Mouse (Mus musculus): ENCODE measurements at regions not wholly inside any gene's neighbourhood (a gene's known extent, or its start where the extent isn't known, plus 50 kb on each side); places are given as distances from the start of the nearest gene placed in this dataset.

DNA sequence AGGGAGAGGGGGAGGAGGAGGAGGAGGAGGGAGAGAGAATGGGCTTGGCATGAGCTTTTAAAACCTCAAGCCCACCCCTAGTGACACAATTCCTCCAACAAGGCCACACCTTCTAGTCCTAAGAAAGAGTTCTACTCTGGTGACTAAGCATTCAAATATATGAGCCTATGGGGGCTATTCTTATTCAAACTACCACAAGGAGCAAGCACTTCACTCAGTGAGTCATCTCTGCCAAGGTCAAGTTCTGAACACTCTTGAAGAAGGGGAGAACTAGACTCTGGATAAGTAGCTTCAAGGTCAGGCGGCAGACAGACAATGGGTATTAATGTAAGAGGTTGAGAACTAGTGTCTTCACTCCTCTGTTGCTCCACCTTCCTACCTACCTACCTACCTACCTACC lies 239.0 kb upstream of the S100g start:
- TF ChIP-seq POLR2A (IDR thresholded peaks at IDR 0.05; ENCODE audit: insufficient read depth, low read depth, low read length) (no peak), CTCF (IDR thresholded peaks at IDR 0.05) (no peak), EP300 (IDR thresholded peaks at IDR 0.05; ENCODE audit: insufficient read depth, low read depth, low read length) (no peak)
- 86% methylated on average over 1 of the region's 1 CpGs for WGBS
- Histone ChIP-seq H3K27ac (no peak overlapping the region), H3K36me3 (ENCODE audit: control insufficient read depth, insufficient read depth, low read length) (no peaks in the 10 kb centered on the region), H3K9ac (ENCODE audit: low read depth, low read length) (no peak overlapping the region), H3K79me2 (replicated peaks; ENCODE audit: control insufficient read depth, insufficient read depth, low read length) (no peaks in the 10 kb centered on the region), H3K4me3 (no peak overlapping the region), H3K4me1 (ENCODE audit: control insufficient read depth, insufficient read depth, low read length) (no peaks in the 10 kb centered on the region), H3K27me3 (ENCODE audit: control insufficient read depth, insufficient read depth, low read length) (no peaks in the 10 kb centered on the region)
- intact Hi-C loops (cut with DNase I): no loop called here
- DNase-seq: no peak

DNA sequence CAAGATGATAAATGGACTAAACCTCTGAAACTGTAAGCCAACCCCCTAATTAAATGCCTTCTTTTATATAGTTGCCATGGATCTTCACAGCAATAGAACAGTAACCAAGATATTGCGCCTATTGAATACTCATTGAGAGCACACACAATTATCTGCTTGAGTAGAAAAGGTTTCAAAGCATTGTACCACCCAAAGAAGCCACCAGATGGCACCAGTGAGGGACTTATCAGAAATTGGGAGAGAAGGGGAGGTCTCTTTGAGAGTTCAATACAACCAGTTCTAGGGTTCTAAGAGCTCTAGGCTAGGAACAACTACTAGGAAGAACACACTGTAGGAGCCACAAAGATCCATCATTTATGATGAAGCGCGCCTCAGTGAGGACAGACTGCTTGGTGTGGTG lies 217.2 kb upstream of the S100g start:
- no peaks in the 10 kb centered on the region for H3K4me1 ChIP-seq (ENCODE audit: control insufficient read depth, insufficient read depth, low read length)
- TF ChIP-seq EP300 (IDR thresholded peaks at IDR 0.05; ENCODE audit: insufficient read depth, low read depth, low read length): no peak
- TF ChIP-seq CTCF (IDR thresholded peaks at IDR 0.05): peak; percentile 32
- TF ChIP-seq POLR2A (IDR thresholded peaks at IDR 0.05; ENCODE audit: insufficient read depth, low read depth, low read length): no peak
- no peaks in the 10 kb centered on the region for H3K36me3 ChIP-seq (ENCODE audit: control insufficient read depth, insufficient read depth, low read length)
- H3K27me3 ChIP-seq (ENCODE audit: control insufficient read depth, insufficient read depth, low read length): no peaks in the 10 kb centered on the region
- H3K4me3 ChIP-seq: no peak overlapping the region
- H3K79me2 ChIP-seq (replicated peaks; ENCODE audit: control insufficient read depth, insufficient read depth, low read length): no peaks in the 10 kb centered on the region
- no peak overlapping the region for H3K27ac ChIP-seq
- WGBS: 88% methylated on average over 3 of the region's 3 CpGs
- no peak for DNase-seq
- H3K9ac ChIP-seq (ENCODE audit: low read depth, low read length): no peak overlapping the region
- intact Hi-C loops (cut with DNase I): no loop called here

DNA sequence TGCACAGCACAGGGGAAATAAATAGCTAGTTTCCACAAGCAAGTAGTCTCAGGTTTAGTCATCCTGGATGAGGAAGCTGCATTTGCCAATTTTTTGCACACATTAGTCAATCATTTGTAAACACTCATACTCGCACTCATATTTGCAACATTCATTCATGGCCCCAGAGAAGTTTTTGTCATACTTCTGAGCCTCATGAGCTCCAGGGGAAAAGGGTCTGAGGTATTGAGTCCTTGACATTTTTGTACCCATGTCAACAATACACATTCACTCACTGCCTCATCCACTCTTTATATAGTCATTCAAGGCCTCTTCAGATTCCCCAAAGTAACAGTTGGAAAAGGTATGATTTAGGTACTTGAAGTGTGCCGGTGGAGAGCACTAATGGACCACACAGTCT lies 200.4 kb upstream of the S100g start:
- H3K27ac ChIP-seq: no peak overlapping the region
- WGBS: 90% methylated on average over 2 of the region's 2 CpGs
- no peak for DNase-seq
- no peak overlapping the region for H3K9ac ChIP-seq (ENCODE audit: low read depth, low read length)
- H3K4me1 ChIP-seq (ENCODE audit: control insufficient read depth, insufficient read depth, low read length): no peaks in the 10 kb centered on the region
- TF ChIP-seq EP300 (IDR thresholded peaks at IDR 0.05; ENCODE audit: insufficient read depth, low read depth, low read length) (no peak), CTCF (IDR thresholded peaks at IDR 0.05) (no peak), POLR2A (IDR thresholded peaks at IDR 0.05; ENCODE audit: insufficient read depth, low read depth, low read length) (no peak)
- no peaks in the 10 kb centered on the region for H3K79me2 ChIP-seq (replicated peaks; ENCODE audit: control insufficient read depth, insufficient read depth, low read length)
- H3K36me3 ChIP-seq (ENCODE audit: control insufficient read depth, insufficient read depth, low read length): no peaks in the 10 kb centered on the region
- intact Hi-C loops (cut with DNase I): no loop called here
- no peaks in the 10 kb centered on the region for H3K27me3 ChIP-seq (ENCODE audit: control insufficient read depth, insufficient read depth, low read length)
- H3K4me3 ChIP-seq: no peak overlapping the region

DNA sequence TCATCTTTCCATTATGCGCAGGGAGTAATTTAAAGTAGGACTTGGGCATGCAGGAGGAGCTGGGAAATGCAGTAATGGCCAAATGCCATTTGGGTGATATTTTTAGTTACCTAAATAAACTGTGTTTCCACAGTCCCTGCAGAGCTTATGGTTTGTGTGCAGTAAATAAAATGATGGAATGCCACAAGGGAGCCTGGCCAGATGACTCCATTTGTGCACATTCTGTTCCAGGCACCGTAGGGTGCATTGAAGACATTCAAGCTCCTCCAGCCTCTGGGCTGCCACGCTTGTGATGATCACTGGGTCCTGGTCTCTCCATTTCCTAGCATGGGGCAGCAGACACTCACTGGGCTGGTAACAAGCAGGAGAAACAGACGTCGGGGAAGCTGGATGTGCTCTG lies 190.9 kb upstream of the S100g start:
- intact Hi-C loops (cut with DNase I): no loop called here
- no peaks in the 10 kb centered on the region for H3K36me3 ChIP-seq (ENCODE audit: control insufficient read depth, insufficient read depth, low read length)
- H3K27ac ChIP-seq: no peak overlapping the region
- no peak for DNase-seq
- H3K27me3 ChIP-seq (ENCODE audit: control insufficient read depth, insufficient read depth, low read length): no peaks in the 10 kb centered on the region
- no peak overlapping the region for H3K4me3 ChIP-seq
- TF ChIP-seq EP300 (IDR thresholded peaks at IDR 0.05; ENCODE audit: insufficient read depth, low read depth, low read length) (no peak), CTCF (IDR thresholded peaks at IDR 0.05) (no peak), POLR2A (IDR thresholded peaks at IDR 0.05; ENCODE audit: insufficient read depth, low read depth, low read length) (no peak)
- no peak overlapping the region for H3K9ac ChIP-seq (ENCODE audit: low read depth, low read length)
- H3K4me1 ChIP-seq (ENCODE audit: control insufficient read depth, insufficient read depth, low read length): no peaks in the 10 kb centered on the region
- H3K79me2 ChIP-seq (replicated peaks; ENCODE audit: control insufficient read depth, insufficient read depth, low read length): no peaks in the 10 kb centered on the region
- 62% methylated on average over 5 of the region's 5 CpGs for WGBS

DNA sequence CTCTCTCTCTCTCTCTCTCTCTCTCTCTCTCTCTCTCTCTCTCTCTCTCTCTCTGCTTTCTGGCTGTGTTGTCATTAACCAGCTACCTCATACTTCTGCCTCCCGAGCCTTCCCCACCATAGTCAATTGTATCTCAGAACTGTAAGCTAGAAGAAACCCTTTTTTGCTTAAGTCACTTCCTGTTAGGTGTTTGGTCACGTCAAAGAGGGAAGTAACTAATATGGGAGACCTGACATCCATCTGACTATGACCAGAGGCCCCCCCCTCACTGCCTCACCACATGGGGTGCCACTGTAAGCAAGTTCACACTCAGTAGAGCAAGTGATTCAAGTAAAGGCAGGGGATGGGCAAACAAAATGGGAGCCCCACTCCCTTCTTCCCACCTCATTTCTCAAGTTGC lies 187.6 kb upstream of the S100g start:
- no peak overlapping the region for H3K9ac ChIP-seq (ENCODE audit: low read depth, low read length)
- no peak overlapping the region for H3K27ac ChIP-seq
- WGBS: 46% methylated on average over 2 of the region's 2 CpGs
- H3K36me3 ChIP-seq (ENCODE audit: control insufficient read depth, insufficient read depth, low read length): no peaks in the 10 kb centered on the region
- TF ChIP-seq EP300 (IDR thresholded peaks at IDR 0.05; ENCODE audit: insufficient read depth, low read depth, low read length): no peak
- TF ChIP-seq POLR2A (IDR thresholded peaks at IDR 0.05; ENCODE audit: insufficient read depth, low read depth, low read length): no peak
- TF ChIP-seq CTCF (IDR thresholded peaks at IDR 0.05): no peak
- no peaks in the 10 kb centered on the region for H3K79me2 ChIP-seq (replicated peaks; ENCODE audit: control insufficient read depth, insufficient read depth, low read length)
- no peak overlapping the region for H3K4me3 ChIP-seq
- no peak for DNase-seq
- intact Hi-C loops (cut with DNase I): no loop called here
- H3K4me1 ChIP-seq (ENCODE audit: control insufficient read depth, insufficient read depth, low read length): no peaks in the 10 kb centered on the region
- no peaks in the 10 kb centered on the region for H3K27me3 ChIP-seq (ENCODE audit: control insufficient read depth, insufficient read depth, low read length)

DNA sequence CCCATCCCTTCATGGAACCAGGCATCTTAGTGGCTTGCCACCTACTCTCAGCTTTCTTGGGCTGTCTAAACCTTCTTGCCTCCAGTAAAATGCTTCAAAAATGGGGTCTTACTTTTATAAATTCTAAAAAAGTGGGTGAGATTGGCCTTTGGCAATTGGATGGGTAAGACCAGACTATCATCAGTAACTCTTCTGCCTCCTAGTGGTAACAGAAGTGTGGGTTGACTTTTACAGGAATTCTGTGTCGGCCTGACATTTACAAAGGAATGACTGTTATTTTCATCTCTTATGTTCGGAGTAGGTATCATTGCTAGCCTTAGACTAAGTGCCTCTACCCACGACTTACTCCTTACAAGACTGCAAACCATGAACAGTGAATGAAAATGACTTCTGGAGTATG lies 180.1 kb upstream of the S100g start:
- H3K4me3 ChIP-seq: no peak overlapping the region
- no peaks in the 10 kb centered on the region for H3K79me2 ChIP-seq (replicated peaks; ENCODE audit: control insufficient read depth, insufficient read depth, low read length)
- no peaks in the 10 kb centered on the region for H3K36me3 ChIP-seq (ENCODE audit: control insufficient read depth, insufficient read depth, low read length)
- no peak overlapping the region for H3K9ac ChIP-seq (ENCODE audit: low read depth, low read length)
- 44% methylated on average over 3 of the region's 3 CpGs for WGBS
- H3K27ac ChIP-seq: no peak overlapping the region
- intact Hi-C loops (cut with DNase I): no loop called here
- DNase-seq: no peak
- no peaks in the 10 kb centered on the region for H3K27me3 ChIP-seq (ENCODE audit: control insufficient read depth, insufficient read depth, low read length)
- H3K4me1 ChIP-seq (ENCODE audit: control insufficient read depth, insufficient read depth, low read length): no peaks in the 10 kb centered on the region
- TF ChIP-seq POLR2A (IDR thresholded peaks at IDR 0.05; ENCODE audit: insufficient read depth, low read depth, low read length) (no peak), CTCF (IDR thresholded peaks at IDR 0.05) (peak; percentile 34), EP300 (IDR thresholded peaks at IDR 0.05; ENCODE audit: insufficient read depth, low read depth, low read length) (no peak)
